Mouse (Mus musculus) lung, adult 2 months (tissue): ENCODE measurements at regions not wholly inside any gene's neighbourhood (a gene's known extent, or its start where the extent isn't known, plus 50 kb on each side); places are given as distances from the start of the nearest gene placed in this dataset.

ENCODE experiments used
- CTCF ChIP-seq: fragments of 200-500 bp; IDR thresholded peaks from 2 replicates; pipeline ENCODE4 v1.5.1; 2011; ENCODE audit warnings: mild to moderate bottlenecking, low read length, control low read depth; ENCODE audit not compliant: insufficient read depth
- POLR2A ChIP-seq: fragments of 200-500 bp; IDR thresholded peaks from 2 replicates; pipeline ENCODE4 v1.6.1; 2011; ENCODE audit warnings: low read depth, mild to moderate bottlenecking, control low read depth, low read length, borderline replicate concordance; ENCODE audit errors: extremely low read depth

GRCm38 (mm10) chr15:6000816-6001215, 298.8 kb upstream of the Dab2 start:
- TF ChIP-seq CTCF, result no peak
- TF ChIP-seq POLR2A, result no peak
